Mouse (Mus musculus) adrenal gland, postnatal 0 days (tissue): Measurements from ENCODE around the gene Apobec1. TPM values are rescaled to one million over a fixed set of nuclear protein-coding genes. Genes with fewer than 3 reads are reported as not detected.

Experiments used
- polyA plus RNA-seq: library from polyadenylated mRNA; unstranded; fragments of >200 nt; fragmentation: Nextera tagmentation; extraction: Ambion mirVana; gene quantifications from 2 replicates; pipeline ENCODE4 v1.2.1, GENCODE M21; 2015

Gene Apobec1
- polyA plus RNA-seq, result 6.3 and 9.7 TPM in 2 replicates

DNA sequence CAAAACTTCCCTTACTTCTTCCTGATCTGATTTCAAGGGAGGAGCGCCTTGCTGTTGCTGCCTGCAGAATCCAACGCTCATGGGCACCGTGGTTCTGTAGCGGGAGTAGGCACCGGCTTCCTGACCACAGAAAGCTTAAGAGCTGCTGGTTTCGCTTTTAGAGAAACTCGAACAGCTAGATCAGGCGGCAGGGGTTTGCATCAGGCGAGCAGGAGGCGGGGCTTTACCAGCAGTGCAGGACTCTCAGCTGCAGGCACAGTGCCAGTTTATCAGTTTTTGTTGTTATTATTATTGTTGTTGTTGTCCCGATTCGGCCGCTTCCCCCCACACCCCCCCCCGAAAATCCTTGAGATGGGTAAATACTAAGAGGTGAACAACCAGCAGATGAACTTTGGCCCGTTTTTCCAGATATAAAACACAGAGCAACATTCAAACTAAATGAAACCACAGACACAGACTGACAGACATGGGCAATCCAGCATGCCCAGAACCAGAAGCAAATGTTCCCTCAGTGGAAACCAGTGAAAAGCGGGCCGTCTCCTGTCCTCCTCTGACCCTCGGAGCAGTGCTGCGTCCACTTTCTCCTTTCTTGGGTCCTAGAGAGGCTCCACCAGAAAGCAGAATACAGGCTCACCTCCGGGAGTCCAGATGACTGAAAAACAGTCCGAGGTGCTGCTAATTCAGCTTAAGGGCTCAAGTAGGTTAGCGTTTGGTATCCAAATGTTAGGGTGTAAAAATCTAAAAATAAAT lies at the start of gene Apobec1:
Apobec1 (minus strand) TSS at position 203 of the 750 bp plus-strand sequence.

DNA sequence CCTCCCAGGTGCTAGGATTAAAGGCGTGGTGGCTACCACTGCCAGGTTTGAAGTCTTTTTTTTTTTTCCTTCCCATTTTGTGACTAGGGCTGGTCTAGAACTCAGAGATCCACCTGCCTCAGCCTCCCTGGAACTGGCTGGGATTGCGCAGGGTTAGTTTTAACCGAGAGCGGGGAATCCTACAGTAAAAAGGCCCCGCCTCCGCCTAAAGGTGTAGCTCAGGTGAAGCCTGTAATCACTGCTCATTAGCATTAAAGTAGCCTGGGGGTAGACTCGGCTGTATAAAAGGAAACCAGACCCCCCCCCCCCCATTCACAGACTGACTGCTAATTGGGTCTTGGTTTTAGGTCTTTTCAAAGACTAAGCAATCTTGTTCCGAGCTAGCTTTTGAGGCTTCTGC lies 23.9 kb upstream of the Apobec1 start, which contains the start of gene Dppa3:
Dppa3 (plus strand) TSS at position 301 of the 400 bp plus-strand sequence.

DNA sequence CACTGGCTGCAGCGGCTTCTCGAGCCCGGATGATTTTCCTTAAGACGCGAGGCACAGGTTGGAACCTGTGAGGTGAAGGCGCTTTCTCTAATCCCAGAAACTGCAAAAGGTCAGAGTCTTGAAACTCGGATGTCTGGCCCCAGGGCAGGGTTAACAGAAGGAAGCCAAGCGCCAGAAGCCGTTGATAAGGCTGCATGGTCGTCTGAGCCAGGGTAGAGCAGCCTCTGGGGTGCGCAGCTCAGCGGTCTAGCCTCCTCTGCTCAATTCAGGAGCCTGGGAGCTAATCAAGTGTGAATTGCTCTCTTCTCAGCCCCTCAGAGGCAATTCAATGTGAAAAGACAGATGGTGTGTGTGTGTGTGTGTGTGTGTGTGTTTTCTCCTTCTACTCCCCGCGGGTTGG lies 7.5 kb upstream of the Apobec1 start, which contains the start of gene Gdf3:
Gdf3 (minus strand) TSS at position 317 of the 400 bp plus-strand sequence.

DNA sequence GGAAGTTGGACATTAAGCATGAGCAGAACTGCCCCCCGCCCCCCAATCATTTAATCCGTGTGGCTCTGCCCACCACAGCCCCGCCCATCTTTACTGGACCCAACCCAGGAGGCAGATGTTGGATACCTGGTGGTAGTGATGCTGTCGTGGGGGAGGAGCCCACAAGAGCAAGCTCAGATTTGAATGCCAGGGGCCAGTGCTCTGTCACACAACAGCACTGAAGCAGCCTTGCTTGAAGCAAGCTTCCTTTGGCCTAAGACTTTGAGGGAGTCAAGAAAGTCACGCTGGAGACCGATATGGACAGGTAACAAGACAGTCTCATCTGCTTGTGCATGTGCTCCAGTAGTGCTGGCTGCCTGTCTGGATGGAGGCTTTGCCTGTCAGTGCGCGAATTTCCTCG lies 48.6 kb downstream of the Apobec1 start, which contains the start of gene Aicda:
Aicda (plus strand) TSS at position 196 of the 400 bp plus-strand sequence.

Other genes with a start within 250 kb of the Apobec1 start
- 2.1 and 2.8 TPM in 2 replicates for gene Rimklb, start 103.7 kb downstream of the Apobec1 start, polyA plus RNA-seq
- 287 and 449 TPM in 2 replicates for gene Mfap5, start 96.6 kb downstream of the Apobec1 start, polyA plus RNA-seq
- gene Aicda, start 48.6 kb downstream of the Apobec1 start, polyA plus RNA-seq, result not detected in 2 replicates
- gene Gdf3, start 7.6 kb upstream of the Apobec1 start, polyA plus RNA-seq, result 0.69 TPM in 1 of 2 replicates, not detected in the other
- gene Dppa3, start 24.0 kb upstream of the Apobec1 start, polyA plus RNA-seq, result 0.41 and 0.44 TPM in 2 replicates
- gene Nanog, start 105.0 kb upstream of the Apobec1 start, polyA plus RNA-seq, result 0.08 and 0.25 TPM in 2 replicates
- gene Slc2a3, start 199.2 kb upstream of the Apobec1 start, polyA plus RNA-seq, result 16.5 and 31.8 TPM in 2 replicates
- 4.2 and 4.8 TPM in 2 replicates for gene Foxj2, start 217.5 kb upstream of the Apobec1 start, polyA plus RNA-seq